Mouse (Mus musculus) left cerebral cortex, postnatal 36 days (tissue): ENCODE measurements around the gene Zbtb25. TPM values are rescaled to one million over a fixed set of nuclear protein-coding genes. Genes with fewer than 3 reads are reported as not detected.

Experiments
- DNase-seq, 2 experiments: peaks; one replicate each; pipeline ENCODE4 v3.0.0; 2021 to 2022; ENCODE audit warnings: low spot score in 2 of 2, mixed read lengths in 1 of 2
- intact Hi-C: fragments of 180-260 bp; cut with DNase I; formaldehyde crosslinking; loops from one replicate; pipeline ENCODE4 v1.15.1; 2025
- total RNA-seq, 2 experiments: library from RNA; stranded (reverse); gene quantifications; 2 replicates each; pipeline ENCODE4 v1.2.3; 2021

Gene Zbtb25
- total RNA-seq, 2 experiments from 2014 or later, result 17.8 to 19.6 TPM

DNA sequence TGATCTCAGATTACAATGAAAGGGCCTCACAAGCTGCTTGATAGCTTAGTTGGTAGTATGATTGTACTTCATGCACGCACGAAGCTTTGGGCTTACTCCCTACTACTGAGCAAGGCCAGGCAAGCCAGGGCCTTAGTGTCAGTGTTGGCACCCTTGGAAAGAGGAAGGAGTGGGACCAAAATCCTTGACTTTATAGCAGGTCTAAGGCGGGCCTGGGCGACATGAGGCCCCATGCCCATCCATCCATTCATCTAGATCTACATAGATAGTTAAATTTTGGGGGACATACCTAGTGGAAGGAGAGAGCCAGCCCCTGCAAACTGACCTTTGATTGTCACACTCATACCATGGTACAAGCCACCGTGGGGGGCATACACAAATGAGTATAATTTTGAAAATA is 61.0 kb downstream of the Zbtb25 start:
- intact Hi-C loops, result no loop called here
- no peak for DNase-seq

DNA sequence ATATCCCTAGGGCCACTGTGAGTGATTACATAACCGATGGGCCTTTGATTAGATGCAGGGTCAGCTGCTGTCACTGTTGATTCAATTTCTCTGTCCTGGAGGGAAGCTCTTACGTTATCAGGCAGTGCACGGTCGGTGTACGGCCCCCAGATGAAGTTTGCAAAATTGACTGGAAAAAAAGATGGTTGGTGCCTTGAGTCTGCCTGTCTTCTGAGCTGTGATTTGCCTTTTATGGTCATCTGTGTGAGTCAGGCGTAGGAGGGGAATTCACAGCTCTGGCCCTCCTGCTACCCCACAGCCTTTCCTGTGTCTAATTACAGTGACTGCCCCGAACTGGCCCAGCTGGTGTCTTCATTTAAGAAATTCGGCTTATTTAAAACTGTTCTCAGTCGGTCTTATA is 61.4 kb downstream of the Zbtb25 start:
- intact Hi-C loops, result no loop called here
- peak; percentile 58 to 61 for DNase-seq

DNA sequence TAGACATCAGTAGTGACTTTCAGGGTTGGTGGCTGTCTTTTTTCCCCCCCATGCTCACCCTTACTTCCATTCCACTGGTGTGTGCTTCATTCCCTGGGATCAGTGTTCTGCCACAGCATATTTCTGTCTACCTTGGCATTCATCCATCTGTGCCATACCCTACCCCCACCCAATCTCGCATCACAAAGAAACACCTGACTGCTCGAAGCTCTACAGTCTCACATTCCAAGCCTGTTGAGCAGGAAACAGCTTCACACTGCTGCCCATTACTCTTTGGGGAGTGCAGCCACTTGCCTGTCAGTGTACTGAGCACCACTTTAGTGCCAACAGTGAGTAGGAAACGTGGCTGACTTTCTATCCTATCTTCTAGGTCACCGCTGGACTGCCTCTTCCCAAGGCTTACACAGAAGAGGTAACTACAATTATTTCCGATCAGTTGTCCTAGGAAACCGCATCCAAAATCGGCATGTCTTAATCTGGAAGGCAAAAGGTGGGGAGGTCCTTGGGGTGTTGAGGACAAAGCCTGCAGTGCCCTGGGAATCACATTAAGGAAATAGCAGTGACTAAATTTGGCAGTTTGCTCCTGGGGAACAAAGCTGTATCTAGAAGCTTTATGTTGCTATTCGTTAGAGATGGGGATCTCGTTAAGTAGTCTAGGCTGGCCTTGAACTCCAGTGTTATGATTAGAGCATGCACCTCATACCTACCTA is 62.4 kb downstream of the Zbtb25 start:
- intact Hi-C loops, result no loop called here

DNA sequence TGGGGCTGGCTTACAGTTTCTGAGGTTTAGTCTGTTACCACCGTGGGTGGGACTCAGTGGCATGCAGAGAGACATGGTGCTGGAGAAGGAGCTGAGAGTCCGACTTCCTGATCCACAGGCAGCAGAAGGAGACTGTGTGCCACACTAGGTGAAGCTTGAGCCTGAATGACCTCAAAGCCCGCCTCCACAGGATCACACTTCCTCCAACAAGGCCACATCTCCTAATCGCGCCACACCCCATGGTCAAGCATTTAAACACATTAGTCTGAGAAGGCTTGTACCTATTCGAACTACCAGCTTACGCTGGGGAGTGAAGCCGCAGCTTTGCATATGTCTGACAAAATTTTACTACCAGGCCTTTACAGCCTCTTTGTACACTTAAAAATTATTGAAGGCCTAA is 64.3 kb downstream of the Zbtb25 start:
- intact Hi-C loops, result no loop called here
- no peak for DNase-seq

More for the DNA sequence above, 62.4 kb downstream of the Zbtb25 start:
- DNase-seq, result no peak

DNA sequence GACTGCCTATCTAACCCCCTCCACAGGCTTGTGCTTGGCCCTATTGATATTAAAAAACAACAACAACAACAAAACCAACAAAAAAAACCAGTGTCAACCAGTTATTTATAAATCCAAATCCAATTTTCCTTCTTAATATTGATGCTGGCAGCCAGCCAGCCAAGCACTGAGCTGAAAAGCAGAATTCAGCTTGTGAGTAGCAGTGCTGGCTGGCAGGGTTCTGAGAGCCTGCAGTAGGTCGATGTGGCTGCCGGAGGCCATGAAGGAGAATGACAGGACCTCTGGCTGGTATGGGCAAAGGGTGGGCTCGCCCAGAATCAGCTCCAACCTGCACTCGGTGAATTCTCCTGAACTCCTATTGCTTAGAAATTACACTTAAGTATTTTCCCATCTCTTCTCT is 65.2 kb downstream of the Zbtb25 start:
- DNase-seq, result no peak
- intact Hi-C loops, result no loop called here

DNA sequence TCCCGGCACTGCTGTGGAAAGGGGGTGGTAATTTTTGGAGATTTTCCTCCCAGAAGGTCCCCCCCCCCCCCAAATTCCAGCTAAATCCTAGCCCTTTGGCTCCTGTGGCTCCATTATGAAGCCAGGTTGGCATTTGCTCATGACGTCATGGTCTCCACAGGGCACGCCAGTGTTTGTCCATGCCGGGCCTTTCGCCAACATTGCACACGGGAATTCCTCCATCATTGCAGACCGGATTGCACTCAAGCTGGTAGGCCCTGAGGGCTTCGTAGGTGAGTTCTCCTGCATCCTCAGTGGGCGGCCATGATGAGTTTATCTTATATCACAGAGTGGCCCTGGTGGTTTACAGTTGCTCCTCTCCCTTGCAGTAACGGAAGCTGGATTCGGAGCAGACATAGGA is 65.9 kb downstream of the Zbtb25 start:
- intact Hi-C loops, result no loop called here
- no peak for DNase-seq

DNA sequence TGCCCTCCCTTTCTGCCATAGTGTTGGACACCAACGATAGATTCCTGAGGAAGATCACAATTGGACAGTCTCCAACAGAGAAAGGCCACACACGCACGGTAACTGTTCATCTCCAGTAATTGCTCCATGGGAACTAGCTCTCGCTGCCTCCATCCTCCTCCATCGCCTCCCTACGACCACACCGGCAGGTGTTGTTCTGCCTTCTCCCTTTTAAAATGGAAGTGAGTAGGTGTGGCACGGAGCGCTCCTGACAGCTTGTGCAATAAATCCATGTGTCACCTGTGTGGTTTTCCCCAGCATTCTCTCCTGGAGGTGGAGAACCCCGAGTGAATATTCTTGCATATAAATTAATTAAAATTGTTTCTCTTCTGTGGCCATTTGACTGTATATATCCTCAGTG is 69.0 kb downstream of the Zbtb25 start:
- intact Hi-C loops, result no loop called here
- DNase-seq, result peak in 1 of 2 experiments; percentile 54

DNA sequence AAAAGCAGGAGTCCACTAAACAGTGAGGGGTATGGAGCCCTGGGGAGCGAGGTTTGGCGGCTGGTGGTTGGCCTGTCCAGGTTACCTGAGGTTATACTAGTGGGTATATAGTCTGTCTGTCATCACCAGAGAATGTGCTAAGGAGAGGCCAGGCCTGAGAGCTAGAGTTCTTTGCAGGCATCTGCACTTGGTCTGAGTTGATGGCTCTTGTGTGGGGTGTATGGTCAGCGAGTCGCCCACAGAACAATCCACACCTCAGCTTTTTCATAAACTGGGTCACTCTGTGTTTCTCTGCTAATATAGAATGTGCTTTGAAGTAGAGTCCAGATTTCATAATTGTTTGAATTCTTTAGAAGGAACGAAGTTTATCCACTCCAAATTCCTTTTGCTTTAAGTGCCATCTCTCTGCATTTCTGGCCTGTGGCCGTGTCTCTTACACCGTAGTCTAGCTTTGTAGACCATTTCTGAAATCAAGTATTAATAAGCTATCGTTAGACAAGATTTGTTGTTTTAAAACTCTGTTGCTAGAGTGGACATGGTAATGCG is 70.0 kb downstream of the Zbtb25 start:
- intact Hi-C loops, result no loop called here
- no peak for DNase-seq

DNA sequence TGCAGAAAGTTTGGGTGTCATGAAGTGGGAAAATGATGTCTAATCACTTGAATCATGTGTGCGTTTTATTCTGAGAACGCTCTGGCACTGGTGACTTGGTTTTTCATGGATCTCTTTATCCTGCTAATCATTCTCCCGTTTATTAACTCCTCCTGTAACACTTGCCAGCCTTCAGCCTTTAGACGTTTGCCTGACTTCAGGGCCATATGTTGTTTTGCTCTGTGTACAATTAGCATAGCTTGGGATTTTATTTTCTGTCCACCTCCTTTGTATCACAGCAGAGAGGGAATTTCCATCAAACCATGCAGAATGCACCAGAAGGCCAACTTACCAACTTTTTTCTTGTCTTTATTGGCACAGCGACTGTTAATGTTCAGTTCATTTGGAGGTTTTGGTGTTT is 71.6 kb downstream of the Zbtb25 start:
- intact Hi-C loops, result no loop called here
- no peak for DNase-seq

Other genes starting within 250 kb of the Zbtb25 start
- under 1 TPM; 0.20 to 0.34 TPM for gene Esr2, start 192.3 kb downstream of the Zbtb25 start, total RNA-seq
- not detected for gene Tex21, start 122.9 kb downstream of the Zbtb25 start, total RNA-seq
- 10 to 100 TPM; 35.0 to 36.9 TPM for gene Mthfd1, start 114.3 kb downstream of the Zbtb25 start, total RNA-seq
- 10 to 100 TPM; 81.3 to 94.9 TPM for gene Akap5, start 44.7 kb downstream of the Zbtb25 start, total RNA-seq
- gene Zbtb1, start 664 bp upstream of the Zbtb25 start, total RNA-seq, result 1 to 10 TPM; 4.6 to 6.6 TPM
- 10 to 100 TPM; 62.5 to 67.5 TPM for gene Hspa2, start 34.6 kb upstream of the Zbtb25 start, total RNA-seq
- 1 to 10 TPM; 1.2 to 1.3 TPM for gene Ppp1r36, start 47.9 kb upstream of the Zbtb25 start, total RNA-seq
- 10 to 100 TPM; 16.6 to 18.3 TPM for gene Plekhg3, start 161.3 kb upstream of the Zbtb25 start, total RNA-seq